Mouse (Mus musculus) CH12.LX (cell line): ENCODE measurements around the gene Ube2u. TPM values are rescaled to one million over a fixed set of nuclear protein-coding genes. Genes with fewer than 3 reads are reported as not detected.

Source experiments
- DNase-seq: peaks from one replicate; pipeline ENCODE4 v3.0.0-alpha.2; 2013; ENCODE audit errors: extremely low read depth
- H3K27ac ChIP-seq: 2 replicates; pipeline ENCODE4 v1.5.1; 2012; ENCODE audit warnings: low read depth, mild to moderate bottlenecking, control low read depth, moderate library complexity; ENCODE audit not compliant: insufficient read depth
- H3K27me3 ChIP-seq: replicated peaks from 2 replicates; pipeline ENCODE3; 2012; ENCODE audit warnings: inconsistent platforms
- H3K36me3 ChIP-seq, 2 experiments: replicated peaks in 1 of 2; 2 replicates each; pipeline versions ENCODE3 to v1.6.1; 2012; ENCODE audit warnings: inconsistent platforms in 1 of 2, low read length in 1 of 2, mild to moderate bottlenecking in 1 of 2, mixed read lengths in 1 of 2, moderate library complexity in 1 of 2; ENCODE audit not compliant: control insufficient read depth in 1 of 2, insufficient read depth in 1 of 2
- H3K4me1 ChIP-seq, 2 experiments: 2 replicates each; pipeline ENCODE4 v1.6.1; 2012; ENCODE audit warnings: inconsistent platforms in 1 of 2, moderate library complexity in 1 of 2; ENCODE audit not compliant: insufficient read depth in 2 of 2, control insufficient read depth in 1 of 2
- H3K4me2 ChIP-seq: 2 replicates; pipeline ENCODE4 v1.6.1; 2012; ENCODE audit warnings: low read depth, mild to moderate bottlenecking, control low read depth; ENCODE audit not compliant: poor library complexity, insufficient read depth, severe bottlenecking
- H3K4me3 ChIP-seq, 3 experiments: fragments of 150-350 bp in 1 of 3; sonication (generic) in 1 of 3; replicated peaks in 1 of 3; 2 replicates each; pipeline versions ENCODE3 to v1.5.1; 2011 to 2012; ENCODE audit warnings: low read depth in 2 of 3, low read length in 2 of 3, mild to moderate bottlenecking in 2 of 3, moderate library complexity in 2 of 3, control low read depth in 1 of 3, improper control_type of control experiment in 1 of 3, inconsistent platforms in 1 of 3, mixed read lengths in 1 of 3; ENCODE audit not compliant: poor library complexity in 1 of 3
- H3K79me2 ChIP-seq: replicated peaks from 2 replicates; pipeline ENCODE4 v1.6.1; 2012; ENCODE audit warnings: mild to moderate bottlenecking, moderate library complexity; ENCODE audit not compliant: control insufficient read depth, poor library complexity, insufficient read depth, severe bottlenecking; ENCODE audit errors: extremely low read depth
- H3K9ac ChIP-seq: 2 replicates; pipeline ENCODE4 v1.6.1; 2012; ENCODE audit warnings: low read depth, mild to moderate bottlenecking, control low read depth, moderate library complexity; ENCODE audit not compliant: insufficient read depth
- H3K9me3 ChIP-seq: replicated peaks from 2 replicates; pipeline ENCODE3; 2012; ENCODE audit warnings: low read length, inconsistent platforms, mixed read lengths
- CHD1 ChIP-seq: IDR thresholded peaks from 2 replicates; pipeline ENCODE4 v1.6.1; 2012; ENCODE audit warnings: low read depth, low read length, improper control_type of control experiment, inconsistent platforms
- CHD2 ChIP-seq: IDR thresholded peaks from 2 replicates; pipeline ENCODE4 v1.6.1; 2011; ENCODE audit warnings: low read length, improper control_type of control experiment
- CTCF ChIP-seq, 2 experiments: IDR thresholded peaks in 1 of 2; conservative IDR thresholded peaks in 1 of 2; 2 replicates each; pipeline ENCODE4 v1.5.1; 2011 to 2012; ENCODE audit warnings: low read depth in 2 of 2, low read length in 2 of 2, improper control_type of control experiment in 1 of 2, inconsistent platforms in 1 of 2, mild to moderate bottlenecking in 1 of 2, moderate library complexity in 1 of 2
- EP300 ChIP-seq: IDR thresholded peaks from 2 replicates; pipeline ENCODE4 v1.6.1; 2011; ENCODE audit warnings: low read length, improper control_type of control experiment
- GABPA ChIP-seq: IDR thresholded peaks from 2 replicates; pipeline ENCODE4 v1.6.1; 2012; ENCODE audit warnings: low read depth, low read length, improper control_type of control experiment, inconsistent platforms; ENCODE audit not compliant: insufficient replicate concordance
- HCFC1 ChIP-seq: IDR thresholded peaks from 2 replicates; pipeline ENCODE4 v1.6.1; 2012; ENCODE audit warnings: low read depth, mild to moderate bottlenecking, inconsistent platforms, low read length, improper control_type of control experiment
- IRF4 ChIP-seq: IDR thresholded peaks from 2 replicates; pipeline ENCODE4 v1.6.1; 2014; ENCODE audit warnings: low read depth, mild to moderate bottlenecking, inconsistent platforms, low read length, improper control_type of control experiment
- KAT2A ChIP-seq: IDR thresholded peaks from 2 replicates; pipeline ENCODE4 v1.6.1; 2012; ENCODE audit warnings: low read length, improper control_type of control experiment, inconsistent platforms; ENCODE audit not compliant: insufficient replicate concordance
- NRF1 ChIP-seq: IDR thresholded peaks from 2 replicates; pipeline ENCODE4 v1.6.1; 2014; ENCODE audit warnings: low read depth, mild to moderate bottlenecking, inconsistent platforms, low read length, improper control_type of control experiment, moderate library complexity
- PAX5 ChIP-seq: IDR thresholded peaks from 2 replicates; pipeline ENCODE4 v1.6.1; 2012; ENCODE audit warnings: low read length, inconsistent platforms, mixed read lengths
- RAD21 ChIP-seq: IDR thresholded peaks from 2 replicates; pipeline ENCODE4 v1.6.1; 2011; ENCODE audit warnings: low read depth, mild to moderate bottlenecking, low read length, improper control_type of control experiment, moderate library complexity
- RCOR1 ChIP-seq: conservative IDR thresholded peaks from 2 replicates; pipeline ENCODE4 v1.6.1; 2012; ENCODE audit warnings: low read depth, mild to moderate bottlenecking, inconsistent platforms, low read length, improper control_type of control experiment
- SIN3A ChIP-seq: IDR thresholded peaks from 2 replicates; pipeline ENCODE4 v1.6.1; 2012; ENCODE audit warnings: low read length, improper control_type of control experiment, inconsistent platforms
- TBP ChIP-seq: conservative IDR thresholded peaks from 2 replicates; pipeline ENCODE4 v1.6.1; 2011; ENCODE audit warnings: low read depth, low read length, improper control_type of control experiment
- UBTF ChIP-seq: IDR thresholded peaks from 2 replicates; pipeline ENCODE4 v1.6.1; 2012; ENCODE audit warnings: low read depth, mild to moderate bottlenecking, inconsistent platforms, low read length, improper control_type of control experiment, moderate library complexity
- USF2 ChIP-seq: conservative IDR thresholded peaks from 2 replicates; pipeline ENCODE4 v1.6.1; 2011; ENCODE audit warnings: low read depth, low read length, improper control_type of control experiment
- ZC3H11A ChIP-seq: IDR thresholded peaks from 2 replicates; pipeline ENCODE4 v1.6.1; 2012; ENCODE audit warnings: low read depth, mild to moderate bottlenecking, inconsistent platforms, low read length, improper control_type of control experiment
- ZKSCAN1 ChIP-seq: IDR thresholded peaks from 2 replicates; pipeline ENCODE4 v1.6.1; 2012; ENCODE audit warnings: low read depth, inconsistent platforms, low read length, improper control_type of control experiment, borderline replicate concordance
- ZMIZ1 ChIP-seq: IDR thresholded peaks from 2 replicates; pipeline ENCODE4 v1.6.1; 2012; ENCODE audit warnings: low read depth, mild to moderate bottlenecking, inconsistent platforms, low read length, improper control_type of control experiment
- dilution Hi-C: fragments of 300-500 bp; cut with MboI; formaldehyde crosslinking; loops from 2 replicates; pipeline ENCODE4 v1.14.3; 2020; ENCODE audit warnings: low sequenced_read_pairs; ENCODE audit not compliant: extremely low pct_unique_long_range_greater_than_20kb, extremely low pct_ligation_motif_present
- in situ Hi-C: fragments of 300-500 bp; cut with MboI; formaldehyde crosslinking; loops from 3 replicates; pipeline ENCODE4 v1.14.3; 2019; ENCODE audit warnings: low sequenced_read_pairs, low pct_ligation_motif_present, low pct_unique_long_range_greater_than_20kb, mixed read lengths
- polyA plus RNA-seq: library from polyadenylated mRNA; unstranded; fragments of >175 nt; gene quantifications from 2 replicates; pipeline ENCODE4 v1.2.1, GENCODE M21; 2012; ENCODE audit warnings: low read depth; ENCODE audit not compliant: insufficient read length
- total RNA-seq, 2 experiments: library from RNA; depleted of rRNA; stranded (reverse); fragments of 300-350 nt in 1 of 2; fragments of >200 nt in 1 of 2; gene quantifications; 2 replicates each; pipeline ENCODE4 v1.2.3; 2012 to 2014

Ube2u gene
- total and polyA plus RNA-seq, 3 experiments: not detected

DNA sequence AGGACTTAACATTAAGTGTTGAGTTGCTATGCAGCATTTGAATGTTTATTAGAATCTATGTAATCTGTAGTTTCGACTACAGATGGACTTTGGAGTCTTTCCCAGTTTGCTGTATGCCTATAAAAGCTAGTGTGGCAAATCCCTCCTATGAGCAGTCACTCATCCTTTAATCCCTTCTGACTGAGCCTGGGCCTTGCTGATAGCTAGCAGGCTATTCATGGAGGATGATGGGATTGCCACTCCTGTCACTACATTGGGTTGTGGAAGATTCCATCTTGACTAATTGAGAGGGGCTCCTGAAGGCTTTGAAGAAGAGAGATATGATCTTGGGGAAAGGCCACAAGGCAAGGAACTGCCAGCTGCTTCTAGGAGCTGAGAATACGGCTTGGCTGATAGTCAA is 74.6 kb downstream of the Ube2u start:
- no peak overlapping the region for H3K4me3 ChIP-seq
- no peaks in the 10 kb centered on the region for H3K27me3 ChIP-seq
- H3K4me1 ChIP-seq: no peaks in the 10 kb centered on the region
- dilution Hi-C loops: no loop called here
- TF ChIP-seq GABPA (no peak), CHD1 (no peak), KAT2A (no peak), RAD21 (no peak), ZMIZ1 (no peak), EP300 (no peak), SIN3A (no peak), CHD2 (no peak), HCFC1 (no peak), IRF4 (no peak), UBTF (no peak), RCOR1 (no peak), PAX5 (no peak), NRF1 (no peak), USF2 (no peak), TBP (no peak), ZC3H11A (no peak)
- DNase-seq: no peak
- peaks cover 12% of the 10 kb centered on the region for H3K9me3 ChIP-seq
- H3K27ac ChIP-seq: no peak overlapping the region
- H3K79me2 ChIP-seq: no peaks in the 10 kb centered on the region
- no peak overlapping the region for H3K4me2 ChIP-seq
- in situ Hi-C loops: no loop called here
- no peaks in the 10 kb centered on the region for H3K36me3 ChIP-seq
- no peak overlapping the region for H3K9ac ChIP-seq

GRCm38 (mm10) chr4:100588236-100589206 is 109.9 kb downstream of the Ube2u start:
- no peak for DNase-seq
- Histone ChIP-seq H3K27ac (no peak overlapping the region), H3K4me2 (no peak overlapping the region), H3K4me3 (no peak overlapping the region), H3K79me2 (no peaks in the 10 kb centered on the region), H3K27me3 (no peaks in the 10 kb centered on the region)
- in situ Hi-C loops: no loop called here
- TF ChIP-seq ZKSCAN1 (no peak), RAD21 (peak; percentile 27), IRF4 (no peak), CTCF (conservative IDR thresholded peaks at IDR 0.05 in 1 of 2, IDR thresholded peaks at IDR 0.05 in 1 of 2; ENCODE audit: low read depth in 2 of 2, low read length in 2 of 2) (peak in 1 of 2 experiments; percentile 24; a peak in 1 of 4 replicates)
- TF ChIP-seq, all 38 proteins: peak for 2
- H3K4me1 ChIP-seq: no peaks in the 10 kb centered on the region
- H3K9ac ChIP-seq: no peak overlapping the region
- dilution Hi-C loops: no loop called here
- H3K36me3 ChIP-seq: no peaks in the 10 kb centered on the region
- H3K9me3 ChIP-seq: peaks cover 50% of the 10 kb centered on the region
